Mouse (Mus musculus): Measurements from ENCODE around the gene Olfr324. TPM values are rescaled to one million over a fixed set of nuclear protein-coding genes. Genes with fewer than 3 reads are reported as not detected.

Olfr324 gene
- not detected in 2 replicates for polyA plus RNA-seq (2014; fragmentation: Nextera tagmentation; extraction: Ambion mirVana)

DNA sequence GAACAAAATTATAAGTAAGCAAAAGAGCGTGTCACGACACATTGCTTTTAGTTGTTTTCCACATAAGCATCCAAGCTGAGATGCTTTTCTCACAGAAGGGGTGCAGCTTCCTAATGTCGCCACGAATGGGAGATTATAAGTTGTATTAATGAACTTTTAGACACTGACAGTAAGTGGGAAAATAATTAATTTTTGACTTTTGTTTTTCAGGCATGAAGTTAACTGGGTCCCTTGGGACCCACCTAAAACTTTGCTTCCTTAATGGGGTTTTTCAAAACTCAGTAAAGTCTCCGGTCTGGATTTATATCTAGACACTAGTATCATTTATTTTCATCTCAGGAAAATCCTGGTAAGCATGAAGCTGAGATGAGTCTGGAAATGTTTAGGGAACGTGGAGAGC is at the start of gene Olfr324:
TSS of gene Olfr324 (plus strand) at position 301 of the 400 bp plus-strand sequence.
- 77% methylated on average over 6 of the region's 6 CpGs for WGBS
- H3K36me3 ChIP-seq (ENCODE audit: control insufficient read depth, insufficient read depth, low read length) = no peaks in the 10 kb centered on the region
- H3K9ac ChIP-seq (ENCODE audit: low read length) = no peak within 1 kb of the TSS
- no peak for DNase-seq (ENCODE audit: low spot score)
- no peak within 1 kb of the TSS for H3K4me2 ChIP-seq (ENCODE audit: low read length)
- no peak within 1 kb of the TSS for H3K27ac ChIP-seq (ENCODE audit: low read depth)
- H3K4me1 ChIP-seq (replicated peaks; ENCODE audit: control insufficient read depth, insufficient read depth, low read length) = no peaks in the 10 kb centered on the region
- no peak within 1 kb of the TSS for H3K4me3 ChIP-seq (ENCODE audit: low read depth, low read length)
- H3K9me3 ChIP-seq (ENCODE audit: control insufficient read depth, low read length) = no peaks in the 10 kb centered on the region
- no peaks in the 10 kb centered on the region for H3K27me3 ChIP-seq (replicated peaks; ENCODE audit: control insufficient read depth, insufficient read depth, low read length)
- ATAC-seq (replicated peaks; ENCODE audit: low FRiP score, low TSS enrichment, low read depth) = no peak

DNA sequence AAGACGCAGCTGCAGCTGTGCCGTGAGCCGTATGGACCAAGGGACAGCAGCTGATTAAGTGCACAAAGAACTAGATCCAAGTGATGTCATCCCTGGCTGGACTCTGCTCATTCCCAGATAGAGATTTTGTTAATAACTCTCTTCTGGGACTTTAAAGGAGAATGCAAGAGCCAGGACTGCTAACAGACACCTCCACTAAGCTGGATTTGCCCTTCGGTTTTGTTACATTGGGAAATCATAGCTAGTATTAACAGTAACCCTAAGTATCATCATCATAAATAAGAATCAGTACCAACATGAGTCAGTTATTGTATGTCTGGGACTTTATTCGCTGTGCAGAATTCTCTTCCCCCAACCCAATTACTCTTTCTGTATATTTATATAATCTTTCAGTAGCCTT is 48.6 kb upstream of the Olfr324 start, which contains the start of gene Olfr329-ps:
TSS of gene Olfr329-ps (minus strand) at position 101 of the 400 bp plus-strand sequence.
- no peak for DNase-seq (ENCODE audit: low spot score)
- no peak within 1 kb of the TSS for H3K4me2 ChIP-seq (ENCODE audit: low read length)
- no peak within 1 kb of the TSS for H3K27ac ChIP-seq (ENCODE audit: low read depth)
- H3K4me1 ChIP-seq (replicated peaks; ENCODE audit: control insufficient read depth, insufficient read depth, low read length) = no peaks in the 10 kb centered on the region
- no peak for ATAC-seq (replicated peaks; ENCODE audit: low FRiP score, low TSS enrichment, low read depth)
- H3K9me3 ChIP-seq (ENCODE audit: control insufficient read depth, low read length) = no peaks in the 10 kb centered on the region
- 73% methylated on average over 5 of the region's 5 CpGs for WGBS
- H3K4me3 ChIP-seq (ENCODE audit: low read depth, low read length) = no peak within 1 kb of the TSS
- no peak within 1 kb of the TSS for H3K9ac ChIP-seq (ENCODE audit: low read length)
- no peaks in the 10 kb centered on the region for H3K27me3 ChIP-seq (replicated peaks; ENCODE audit: control insufficient read depth, insufficient read depth, low read length)
- H3K36me3 ChIP-seq (ENCODE audit: control insufficient read depth, insufficient read depth, low read length) = no peaks in the 10 kb centered on the region

DNA sequence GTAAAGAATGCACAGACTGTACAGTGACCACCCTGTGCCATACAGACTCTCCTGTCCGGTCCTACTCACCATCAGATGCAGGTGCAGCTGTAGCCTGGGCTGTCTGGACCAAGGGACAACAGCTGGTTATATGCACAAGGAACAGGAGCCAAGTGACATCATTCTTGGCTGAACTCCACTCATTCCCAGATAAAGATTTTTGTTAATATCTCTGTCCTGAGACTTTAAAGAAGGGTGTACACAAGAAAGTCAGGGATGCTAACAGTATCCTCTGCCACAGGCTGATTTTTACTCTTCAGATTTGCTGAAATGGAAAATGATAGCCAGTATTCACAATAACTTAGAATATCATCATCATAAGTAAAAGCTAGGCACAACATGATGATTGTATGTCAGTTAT is 39.4 kb upstream of the Olfr324 start, which contains the start of gene Olfr328:
TSS of gene Olfr328 (minus strand) at position 101 of the 400 bp plus-strand sequence.
- no peaks in the 10 kb centered on the region for H3K9me3 ChIP-seq (ENCODE audit: control insufficient read depth, low read length)
- H3K4me3 ChIP-seq (ENCODE audit: low read depth, low read length) = no peak within 1 kb of the TSS
- H3K36me3 ChIP-seq (ENCODE audit: control insufficient read depth, insufficient read depth, low read length) = no peaks in the 10 kb centered on the region
- no peaks in the 10 kb centered on the region for H3K4me1 ChIP-seq (replicated peaks; ENCODE audit: control insufficient read depth, insufficient read depth, low read length)
- ATAC-seq (replicated peaks; ENCODE audit: low FRiP score, low TSS enrichment, low read depth) (no peak), DNase-seq (ENCODE audit: low spot score) (no peak)
- no peaks in the 10 kb centered on the region for H3K27me3 ChIP-seq (replicated peaks; ENCODE audit: control insufficient read depth, insufficient read depth, low read length)
- 80% methylated on average over 1 of the region's 1 CpGs for WGBS
- H3K27ac ChIP-seq (ENCODE audit: low read depth) = no peak within 1 kb of the TSS
- H3K9ac ChIP-seq (ENCODE audit: low read length) = no peak within 1 kb of the TSS
- no peak within 1 kb of the TSS for H3K4me2 ChIP-seq (ENCODE audit: low read length)

DNA sequence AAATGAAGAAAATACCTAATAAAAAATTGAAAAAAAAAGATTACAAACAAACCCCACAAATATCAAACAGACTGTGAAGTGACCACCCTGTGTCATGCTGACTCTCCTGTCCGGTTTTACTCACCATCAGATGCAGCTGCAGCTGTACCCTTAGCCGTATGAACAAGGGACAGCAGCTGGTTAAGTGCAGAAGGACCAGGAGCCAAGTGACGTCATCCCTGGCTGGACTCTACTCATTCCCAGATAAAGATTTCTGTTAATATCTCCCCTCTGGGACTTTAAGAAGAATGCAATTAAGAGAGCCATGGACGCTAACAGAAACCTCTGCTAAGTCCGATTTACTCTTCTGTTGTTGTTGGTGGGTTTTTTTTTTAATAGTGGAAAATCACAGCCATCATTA is 24.5 kb upstream of the Olfr324 start, which contains the start of gene Olfr224:
TSS of gene Olfr224 (minus strand) at position 149 of the 400 bp plus-strand sequence.
- no peak within 1 kb of the TSS for H3K9ac ChIP-seq (ENCODE audit: low read length)
- no peaks in the 10 kb centered on the region for H3K27me3 ChIP-seq (replicated peaks; ENCODE audit: control insufficient read depth, insufficient read depth, low read length)
- H3K4me3 ChIP-seq (ENCODE audit: low read depth, low read length) = no peak within 1 kb of the TSS
- H3K9me3 ChIP-seq (ENCODE audit: control insufficient read depth, low read length) = no peaks in the 10 kb centered on the region
- no peaks in the 10 kb centered on the region for H3K36me3 ChIP-seq (ENCODE audit: control insufficient read depth, insufficient read depth, low read length)
- ATAC-seq (replicated peaks; ENCODE audit: low FRiP score, low TSS enrichment, low read depth) (no peak), DNase-seq (ENCODE audit: low spot score) (no peak)
- 76% methylated on average over 5 of the region's 5 CpGs for WGBS
- no peak within 1 kb of the TSS for H3K4me2 ChIP-seq (ENCODE audit: low read length)
- no peak within 1 kb of the TSS for H3K27ac ChIP-seq (ENCODE audit: low read depth)
- H3K4me1 ChIP-seq (replicated peaks; ENCODE audit: control insufficient read depth, insufficient read depth, low read length) = no peaks in the 10 kb centered on the region

DNA sequence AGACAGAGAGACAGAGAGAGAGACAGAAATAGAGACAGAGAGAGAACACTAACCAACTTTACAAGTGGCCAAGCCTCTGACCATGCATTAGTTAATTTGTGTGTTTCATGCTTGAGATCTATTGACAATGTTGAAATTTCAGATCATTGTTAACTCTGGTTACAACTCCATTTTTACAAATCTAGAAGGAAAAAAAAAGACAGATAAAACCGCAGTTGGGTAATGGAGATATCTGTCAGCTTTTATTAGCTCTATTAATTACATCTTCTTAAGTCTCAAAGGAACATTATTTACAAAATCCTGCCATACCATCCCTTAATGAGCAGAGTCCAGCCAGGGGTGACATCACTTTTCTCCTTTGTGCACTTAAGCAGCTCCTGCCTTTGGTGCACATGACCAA is 17.5 kb upstream of the Olfr324 start, which contains the start of gene Olfr325:
TSS of gene Olfr325 (plus strand) at position 301 of the 400 bp plus-strand sequence.
- H3K4me2 ChIP-seq (ENCODE audit: low read length) = no peak within 1 kb of the TSS
- H3K27ac ChIP-seq (ENCODE audit: low read depth) = no peak within 1 kb of the TSS
- no peaks in the 10 kb centered on the region for H3K9me3 ChIP-seq (ENCODE audit: control insufficient read depth, low read length)
- H3K27me3 ChIP-seq (replicated peaks; ENCODE audit: control insufficient read depth, insufficient read depth, low read length) = no peaks in the 10 kb centered on the region
- H3K4me3 ChIP-seq (ENCODE audit: low read depth, low read length) = no peak within 1 kb of the TSS
- no peaks in the 10 kb centered on the region for H3K4me1 ChIP-seq (replicated peaks; ENCODE audit: control insufficient read depth, insufficient read depth, low read length)
- no peak for ATAC-seq (replicated peaks; ENCODE audit: low FRiP score, low TSS enrichment, low read depth)
- WGBS = 63% methylated on average over 1 of the region's 1 CpGs
- H3K36me3 ChIP-seq (ENCODE audit: control insufficient read depth, insufficient read depth, low read length) = no peaks in the 10 kb centered on the region
- H3K9ac ChIP-seq (ENCODE audit: low read length) = no peak within 1 kb of the TSS
- DNase-seq (ENCODE audit: low spot score) = no peak

DNA sequence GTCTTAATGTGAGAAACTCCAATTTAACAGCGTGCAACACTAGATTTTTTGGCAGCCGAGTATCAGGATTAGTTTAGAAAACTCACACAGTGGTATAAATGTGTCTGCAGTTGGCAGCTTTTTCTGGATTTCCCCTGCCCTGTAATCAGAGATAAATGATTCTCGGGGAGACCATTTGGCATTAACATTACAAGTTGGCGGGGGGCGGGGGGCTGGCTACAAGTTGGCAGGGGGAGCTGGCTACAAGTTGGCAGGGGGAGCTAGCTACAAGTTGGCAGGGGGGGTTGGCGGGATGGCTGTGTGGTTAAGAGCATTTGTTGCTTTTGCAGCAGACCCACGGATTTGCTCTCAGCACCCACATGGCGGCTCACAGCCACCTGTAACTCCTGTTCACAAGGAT is 16.3 kb upstream of the Olfr324 start:
- no peak overlapping the region for H3K4me3 ChIP-seq (ENCODE audit: low read depth, low read length)
- H3K9me3 ChIP-seq (ENCODE audit: control insufficient read depth, low read length) = no peaks in the 10 kb centered on the region
- DNase-seq (ENCODE audit: low spot score) (no peak), ATAC-seq (replicated peaks; ENCODE audit: low FRiP score, low TSS enrichment, low read depth) (no peak)
- no peaks in the 10 kb centered on the region for H3K27me3 ChIP-seq (replicated peaks; ENCODE audit: control insufficient read depth, insufficient read depth, low read length)
- 76% methylated on average over 8 of the region's 8 CpGs for WGBS
- H3K27ac ChIP-seq (ENCODE audit: low read depth) = no peak overlapping the region
- no peak overlapping the region for H3K4me2 ChIP-seq (ENCODE audit: low read length)
- no peak overlapping the region for H3K9ac ChIP-seq (ENCODE audit: low read length)
- no peaks in the 10 kb centered on the region for H3K36me3 ChIP-seq (ENCODE audit: control insufficient read depth, insufficient read depth, low read length)
- no peaks in the 10 kb centered on the region for H3K4me1 ChIP-seq (replicated peaks; ENCODE audit: control insufficient read depth, insufficient read depth, low read length)

DNA sequence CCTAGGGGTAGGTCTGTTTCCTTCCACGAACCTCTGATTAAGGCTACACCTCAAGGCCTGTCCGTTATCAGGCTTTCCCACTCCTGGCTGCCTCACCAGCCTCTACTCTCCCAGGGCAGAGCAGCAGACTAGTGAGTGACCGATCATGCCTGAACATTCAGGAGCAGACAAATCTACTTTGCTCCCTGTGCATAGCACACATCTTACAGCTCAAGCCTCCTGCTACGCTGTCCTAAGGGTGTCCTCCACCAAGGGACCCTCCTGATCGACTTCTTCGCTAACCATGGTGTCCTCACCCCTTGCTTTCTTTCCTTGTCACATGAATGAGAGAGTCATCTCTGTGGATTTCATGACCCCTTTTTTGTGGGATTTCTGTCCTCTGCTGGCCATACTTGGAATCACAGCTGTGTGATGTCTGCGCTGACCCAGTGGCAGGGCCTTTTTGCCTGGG is 7.0 kb upstream of the Olfr324 start:
- Histone ChIP-seq H3K9ac (ENCODE audit: low read length) (no peak overlapping the region), H3K9me3 (ENCODE audit: control insufficient read depth, low read length) (no peaks in the 10 kb centered on the region), H3K4me1 (replicated peaks; ENCODE audit: control insufficient read depth, insufficient read depth, low read length) (no peaks in the 10 kb centered on the region), H3K36me3 (ENCODE audit: control insufficient read depth, insufficient read depth, low read length) (no peaks in the 10 kb centered on the region), H3K4me3 (ENCODE audit: low read depth, low read length) (no peak overlapping the region), H3K27ac (ENCODE audit: low read depth) (no peak overlapping the region), H3K27me3 (replicated peaks; ENCODE audit: control insufficient read depth, insufficient read depth, low read length) (no peaks in the 10 kb centered on the region), H3K4me2 (ENCODE audit: low read length) (no peak overlapping the region)
- DNase-seq (ENCODE audit: low spot score) (peak; percentile 63), ATAC-seq (replicated peaks; ENCODE audit: low FRiP score, low TSS enrichment, low read depth) (no peak)
- 70% methylated on average over 7 of the region's 7 CpGs for WGBS

DNA sequence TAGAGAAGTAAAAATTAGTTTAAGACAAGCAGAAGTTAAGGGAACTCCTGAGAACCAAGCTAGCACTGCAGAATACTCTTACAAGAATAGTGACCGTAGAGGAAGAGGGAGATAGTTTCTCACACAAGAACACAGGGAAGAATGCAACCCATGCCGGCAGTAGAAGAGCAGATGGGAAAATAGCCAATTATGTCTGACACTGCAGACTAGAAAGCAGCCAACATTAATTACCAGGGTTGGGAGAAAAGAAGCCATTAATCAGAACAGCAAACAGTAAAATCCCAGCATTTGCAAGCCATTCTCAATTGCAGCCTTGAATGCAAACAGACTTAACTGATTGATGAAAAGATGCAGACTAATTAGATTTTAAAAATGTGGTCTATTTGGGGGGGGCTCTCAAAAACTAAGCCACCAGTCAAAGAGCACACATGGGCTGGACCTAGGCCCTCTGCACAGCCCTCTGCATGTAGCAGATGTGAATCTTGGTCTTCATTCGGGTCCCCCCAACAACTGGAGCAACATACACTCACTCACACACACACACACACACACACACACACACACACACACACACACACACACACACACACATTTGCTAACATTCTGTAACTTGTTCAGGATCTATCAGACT is 6.2 kb upstream of the Olfr324 start:
- Histone ChIP-seq H3K36me3 (ENCODE audit: control insufficient read depth, insufficient read depth, low read length) (no peaks in the 10 kb centered on the region), H3K27ac (ENCODE audit: low read depth) (no peak overlapping the region), H3K4me1 (replicated peaks; ENCODE audit: control insufficient read depth, insufficient read depth, low read length) (no peaks in the 10 kb centered on the region), H3K9me3 (ENCODE audit: control insufficient read depth, low read length) (no peaks in the 10 kb centered on the region), H3K4me2 (ENCODE audit: low read length) (no peak overlapping the region), H3K9ac (ENCODE audit: low read length) (no peak overlapping the region), H3K27me3 (replicated peaks; ENCODE audit: control insufficient read depth, insufficient read depth, low read length) (no peaks in the 10 kb centered on the region), H3K4me3 (ENCODE audit: low read depth, low read length) (no peak overlapping the region)
- 58% methylated on average over 3 of the region's 3 CpGs for WGBS
- DNase-seq (ENCODE audit: low spot score) = no peak
- no peak for ATAC-seq (replicated peaks; ENCODE audit: low FRiP score, low TSS enrichment, low read depth)

DNA sequence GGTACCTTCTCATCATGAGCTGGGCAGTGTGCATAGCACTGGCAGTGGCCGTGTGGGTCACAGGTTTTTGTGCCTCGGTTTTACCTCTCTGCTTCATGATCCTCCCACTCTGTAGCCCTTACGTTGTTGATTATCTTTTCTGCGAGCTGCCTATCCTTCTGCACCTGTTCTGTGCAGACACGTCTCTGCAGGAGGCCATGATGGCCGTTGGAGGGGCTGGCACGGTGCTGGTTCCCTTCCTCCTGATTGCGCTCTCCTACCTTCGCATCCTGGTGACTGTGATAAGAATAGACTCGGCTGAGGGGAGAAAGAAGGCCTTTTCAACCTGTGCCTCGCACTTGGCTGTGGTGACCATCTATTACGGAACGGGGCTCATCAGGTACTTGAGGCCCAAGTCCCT is 2.9 kb downstream of the Olfr324 start:
- ATAC-seq (replicated peaks; ENCODE audit: low FRiP score, low TSS enrichment, low read depth) (no peak), DNase-seq (ENCODE audit: low spot score) (no peak)
- no peaks in the 10 kb centered on the region for H3K4me1 ChIP-seq (replicated peaks; ENCODE audit: control insufficient read depth, insufficient read depth, low read length)
- H3K36me3 ChIP-seq (ENCODE audit: control insufficient read depth, insufficient read depth, low read length) = no peaks in the 10 kb centered on the region
- no peak overlapping the region for H3K4me3 ChIP-seq (ENCODE audit: low read depth, low read length)
- H3K27ac ChIP-seq (ENCODE audit: low read depth) = no peak overlapping the region
- 89% methylated on average over 13 of the region's 13 CpGs for WGBS
- H3K4me2 ChIP-seq (ENCODE audit: low read length) = no peak overlapping the region
- H3K9ac ChIP-seq (ENCODE audit: low read length) = no peak overlapping the region
- H3K27me3 ChIP-seq (replicated peaks; ENCODE audit: control insufficient read depth, insufficient read depth, low read length) = no peaks in the 10 kb centered on the region
- no peaks in the 10 kb centered on the region for H3K9me3 ChIP-seq (ENCODE audit: control insufficient read depth, low read length)

Data from intestine, embryonic 14.5 days (tissue).